Mouse (Mus musculus): ENCODE measurements around the gene Nbl1. TPM values are rescaled to one million over a fixed set of nuclear protein-coding genes. Genes with fewer than 3 reads are reported as not detected.

Nbl1 gene
- total RNA-seq, 2 experiments from 2014 or later = 68.5 to 74.4 TPM

- DNase-seq (ENCODE audit: low spot score in 2 of 2) = no peak
Measured at GRCm38 (mm10) chr4:139074060-139074459, 18.7 kb downstream of the Nbl1 start.

GRCm38 (mm10) chr4:139068287-139068686, 24.5 kb downstream of the Nbl1 start:
- DNase-seq (ENCODE audit: low spot score in 2 of 2) = no peak

- no peak for DNase-seq (ENCODE audit: low spot score in 2 of 2)
Measured at GRCm38 (mm10) chr4:139064831-139065230, 28.0 kb downstream of the Nbl1 start.

- DNase-seq (ENCODE audit: low spot score in 2 of 2) = peak in 1 of 2 experiments; percentile 63
Measured at GRCm38 (mm10) chr4:139059569-139059968, 33.2 kb downstream of the Nbl1 start.

GRCm38 (mm10) chr4:139058029-139058428, 34.8 kb downstream of the Nbl1 start:
- DNase-seq (ENCODE audit: low spot score in 2 of 2) = no peak

- no peak for DNase-seq (ENCODE audit: low spot score in 2 of 2)
Measured at GRCm38 (mm10) chr4:139057291-139057690, 35.5 kb downstream of the Nbl1 start.

GRCm38 (mm10) chr4:139055744-139056143, 37.0 kb downstream of the Nbl1 start:
- DNase-seq (ENCODE audit: low spot score in 2 of 2) = no peak

- DNase-seq (ENCODE audit: low spot score in 2 of 2) = no peak
Measured at GRCm38 (mm10) chr4:139055336-139055735, 37.5 kb downstream of the Nbl1 start.

GRCm38 (mm10) chr4:139054300-139054923, 38.4 kb downstream of the Nbl1 start:
- no peak for DNase-seq (ENCODE audit: low spot score in 2 of 2)

GRCm38 (mm10) chr4:139053391-139053790, 39.4 kb downstream of the Nbl1 start:
- DNase-seq (ENCODE audit: low spot score in 2 of 2) = no peak

- no peak for DNase-seq (ENCODE audit: low spot score in 2 of 2)
Measured at GRCm38 (mm10) chr4:139052796-139053195, 40.0 kb downstream of the Nbl1 start.

GRCm38 (mm10) chr4:139048518-139048917, 44.3 kb downstream of the Nbl1 start:
- DNase-seq (ENCODE audit: low spot score in 2 of 2) = no peak

- DNase-seq (ENCODE audit: low spot score in 2 of 2) = no peak
Measured at GRCm38 (mm10) chr4:139046354-139046753, 46.4 kb downstream of the Nbl1 start.

- no peak for DNase-seq (ENCODE audit: low spot score in 2 of 2)
Measured at GRCm38 (mm10) chr4:139044566-139044965, 48.2 kb downstream of the Nbl1 start.

GRCm38 (mm10) chr4:139043600-139043999, 49.2 kb downstream of the Nbl1 start:
- DNase-seq (ENCODE audit: low spot score in 2 of 2) = no peak

- no peak for DNase-seq (ENCODE audit: low spot score in 2 of 2)
Measured at GRCm38 (mm10) chr4:139042611-139043010, 50.2 kb downstream of the Nbl1 start.

GRCm38 (mm10) chr4:139040084-139040839, 52.5 kb downstream of the Nbl1 start:
- no peak for DNase-seq (ENCODE audit: low spot score in 2 of 2)

GRCm38 (mm10) chr4:139037795-139038607, 54.8 kb downstream of the Nbl1 start:
- no peak for DNase-seq (ENCODE audit: low spot score in 2 of 2)

GRCm38 (mm10) chr4:139035799-139036198, 57.0 kb downstream of the Nbl1 start:
- DNase-seq (ENCODE audit: low spot score in 2 of 2) = no peak

- no peak for DNase-seq (ENCODE audit: low spot score in 2 of 2)
Measured at GRCm38 (mm10) chr4:139034942-139035341, 57.9 kb downstream of the Nbl1 start.

GRCm38 (mm10) chr4:139034540-139034939, 58.3 kb downstream of the Nbl1 start:
- no peak for DNase-seq (ENCODE audit: low spot score in 2 of 2)

GRCm38 (mm10) chr4:139034010-139034367, 58.8 kb downstream of the Nbl1 start:
- no peak for DNase-seq (ENCODE audit: low spot score in 2 of 2)

Measured in gastrocnemius, postnatal 4 days (tissue).